Mouse (Mus musculus) left cerebral cortex, adult 11 months (tissue): ENCODE results near the gene Arpin.

Source experiments
- DNase-seq: peaks from one replicate; pipeline ENCODE4 v3.0.0; 2022; ENCODE audit warnings: low spot score

Gene Arpin

GRCm38 (mm10) chr7:79892576-79893428 lies 42.4 kb downstream of the Arpin start:
- no peak for DNase-seq

GRCm38 (mm10) chr7:79890436-79891221 lies 44.5 kb downstream of the Arpin start:
- DNase-seq: no peak

GRCm38 (mm10) chr7:79888603-79889002 lies 46.6 kb downstream of the Arpin start:
- DNase-seq: no peak

- DNase-seq: no peak
Observed at GRCm38 (mm10) chr7:79883613-79884334, 51.4 kb downstream of the Arpin start.

- no peak for DNase-seq
Observed at GRCm38 (mm10) chr7:79881901-79882300, 53.3 kb downstream of the Arpin start.

- no peak for DNase-seq
Observed at GRCm38 (mm10) chr7:79880998-79881397, 54.2 kb downstream of the Arpin start.

GRCm38 (mm10) chr7:79880033-79880432 lies 55.1 kb downstream of the Arpin start:
- DNase-seq: no peak

- no peak for DNase-seq
Observed at GRCm38 (mm10) chr7:79878455-79879025, 56.6 kb downstream of the Arpin start.
